Mouse (Mus musculus): ENCODE results near the gene Plekhm3.

Plekhm3 gene

DNA sequence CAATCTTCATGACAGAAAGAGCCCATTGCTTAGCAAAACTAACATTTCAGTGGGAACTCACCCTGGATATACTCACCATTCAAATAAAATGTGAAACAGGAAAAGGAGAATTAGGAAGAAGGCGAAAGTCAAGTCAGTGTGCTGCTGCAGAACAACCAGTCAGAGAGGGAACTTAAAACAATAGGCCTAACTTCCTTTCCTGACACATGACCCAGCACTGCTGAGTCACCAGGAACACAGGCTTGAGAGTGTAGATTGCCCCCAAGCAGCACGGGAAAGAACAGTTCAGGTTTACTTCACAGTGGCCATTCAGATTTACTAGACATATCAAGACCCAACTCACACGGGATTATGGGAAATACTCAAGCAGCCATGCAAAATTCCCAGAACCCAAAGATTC lies 80.3 kb downstream of the Plekhm3 start:
- no peak for DNase-seq (ENCODE audit: low spot score in 2 of 2)

DNA sequence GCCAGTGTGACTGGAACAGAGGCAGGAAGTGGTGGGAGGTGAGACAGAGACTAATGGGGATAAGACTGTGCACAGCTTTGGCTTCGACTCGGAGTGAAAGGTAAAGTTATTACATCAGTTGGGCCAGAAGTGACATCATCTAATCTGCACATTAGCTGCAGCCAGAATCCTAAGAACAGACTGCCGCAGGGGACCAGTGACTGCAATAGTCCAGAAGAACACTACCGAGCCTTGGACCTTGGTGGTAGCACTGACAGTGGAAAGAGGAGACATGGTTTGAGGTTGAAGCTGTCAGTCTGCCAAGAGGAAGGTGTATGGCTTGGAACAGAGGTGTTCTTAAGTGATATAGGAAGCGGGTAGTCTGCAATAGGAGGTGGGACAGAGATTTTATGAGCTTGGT lies 80.9 kb downstream of the Plekhm3 start:
- no peak for DNase-seq (ENCODE audit: low spot score in 2 of 2)

DNA sequence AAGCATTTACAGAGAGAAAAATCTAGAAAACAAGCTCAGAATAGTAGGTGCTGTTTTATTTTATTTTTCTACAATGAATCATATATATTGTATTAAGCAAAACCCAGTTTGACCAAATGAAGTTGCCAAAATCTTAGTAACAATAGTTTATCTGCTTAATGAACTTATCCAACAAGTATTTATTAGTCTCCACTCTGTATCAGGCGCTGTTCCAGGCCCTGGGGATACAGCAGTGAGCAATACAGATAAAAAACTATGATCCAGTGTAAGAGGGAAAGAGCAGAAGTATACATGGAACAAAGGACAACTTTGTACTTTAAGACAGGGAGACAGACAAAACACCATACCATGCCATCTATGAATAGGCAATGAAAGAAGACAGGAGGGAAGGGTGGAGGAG lies 81.5 kb downstream of the Plekhm3 start:
- DNase-seq (ENCODE audit: low spot score in 2 of 2): no peak

DNA sequence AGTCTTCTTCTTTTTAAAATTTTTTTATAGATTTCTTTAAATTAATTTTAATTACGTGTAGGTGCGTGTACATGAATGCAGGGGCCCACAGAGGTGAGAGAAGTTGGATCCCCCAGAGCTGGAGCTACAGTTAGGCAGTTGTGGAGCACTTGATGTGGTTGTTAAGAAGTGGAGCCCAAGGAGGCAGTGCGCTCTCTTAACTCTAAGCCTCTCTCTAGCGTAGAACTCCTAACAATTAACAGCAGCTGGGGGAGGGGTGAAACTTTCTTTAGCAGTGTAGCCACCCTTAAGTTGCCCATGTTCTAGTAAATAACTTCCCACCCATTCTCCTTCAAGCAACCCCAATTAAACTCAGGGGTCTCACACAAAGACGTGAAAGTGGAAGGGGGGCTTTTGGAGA lies 84.7 kb downstream of the Plekhm3 start:
- no peak for DNase-seq (ENCODE audit: low spot score in 2 of 2)

DNA sequence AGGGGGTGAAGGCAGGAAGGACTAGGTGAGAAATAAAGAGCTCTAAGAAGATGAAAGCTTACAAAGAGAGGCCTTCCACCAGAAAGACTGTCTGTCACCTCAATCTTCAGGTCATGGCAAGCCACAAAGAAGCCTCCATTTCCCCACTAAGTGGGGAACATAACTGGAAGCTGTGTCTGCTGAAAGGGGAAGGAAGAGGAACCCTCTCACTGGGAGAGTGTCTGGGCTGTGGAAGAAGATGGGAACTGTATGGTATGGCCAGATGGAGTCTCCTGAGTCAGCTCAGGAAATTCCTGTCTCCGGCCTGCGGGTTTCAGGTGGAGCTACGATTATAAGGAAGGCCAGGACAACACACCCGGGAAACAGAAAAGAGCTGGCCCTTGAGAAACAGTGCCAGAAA lies 88.9 kb downstream of the Plekhm3 start:
- DNase-seq (ENCODE audit: low spot score in 2 of 2): no peak

DNA sequence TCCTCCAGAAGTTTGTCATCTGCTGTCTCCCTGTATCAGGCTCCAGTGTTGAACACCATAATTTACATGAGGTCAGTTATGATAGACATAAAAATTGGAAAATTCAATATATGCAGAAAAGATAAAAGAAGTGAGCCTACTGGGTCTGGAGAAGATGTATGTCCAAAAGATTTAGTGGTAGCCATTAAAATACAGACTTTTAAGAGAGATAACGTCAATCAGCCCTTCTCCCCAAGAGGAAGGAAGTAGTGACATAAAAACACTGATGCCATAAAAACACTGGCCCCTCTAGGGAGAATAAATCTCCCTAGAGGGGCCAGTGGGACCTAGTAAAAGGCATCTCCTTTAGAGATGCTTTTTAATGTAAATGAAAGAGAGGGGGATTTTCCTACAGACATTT lies 90.5 kb downstream of the Plekhm3 start:
- DNase-seq (ENCODE audit: low spot score in 2 of 2): no peak

DNA sequence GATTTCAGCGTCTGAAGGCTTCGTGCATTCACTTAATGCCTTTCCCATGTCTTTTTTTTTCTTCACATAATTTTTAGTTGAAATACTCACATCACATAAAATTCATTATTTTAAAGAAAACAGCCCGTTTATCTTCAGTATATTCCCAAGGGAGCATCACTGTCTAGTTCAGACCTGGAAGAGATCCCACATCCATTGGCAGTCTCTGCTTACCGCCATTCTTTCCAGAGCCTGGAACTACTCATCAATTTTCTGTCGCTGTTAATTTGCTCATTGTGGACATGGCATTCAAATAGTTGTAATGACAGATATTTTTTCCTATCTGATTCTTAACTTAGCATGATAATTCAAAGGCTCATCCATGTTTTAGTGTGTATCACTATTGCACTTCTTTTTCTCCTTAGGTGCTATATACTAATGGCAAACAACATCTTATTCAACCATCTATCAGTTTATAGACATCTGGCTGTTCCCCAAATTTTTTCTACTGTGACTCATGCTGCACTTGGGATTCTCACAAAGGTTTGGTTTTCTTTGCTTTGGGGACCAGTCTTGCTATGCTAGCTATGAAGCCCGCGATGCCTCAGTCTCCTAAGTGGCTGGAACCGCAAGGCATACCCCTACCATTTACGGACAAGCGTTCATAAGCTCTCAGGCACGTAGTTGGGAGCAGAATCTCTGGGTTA lies 96.2 kb downstream of the Plekhm3 start:
- DNase-seq (ENCODE audit: low spot score in 2 of 2): no peak

DNA sequence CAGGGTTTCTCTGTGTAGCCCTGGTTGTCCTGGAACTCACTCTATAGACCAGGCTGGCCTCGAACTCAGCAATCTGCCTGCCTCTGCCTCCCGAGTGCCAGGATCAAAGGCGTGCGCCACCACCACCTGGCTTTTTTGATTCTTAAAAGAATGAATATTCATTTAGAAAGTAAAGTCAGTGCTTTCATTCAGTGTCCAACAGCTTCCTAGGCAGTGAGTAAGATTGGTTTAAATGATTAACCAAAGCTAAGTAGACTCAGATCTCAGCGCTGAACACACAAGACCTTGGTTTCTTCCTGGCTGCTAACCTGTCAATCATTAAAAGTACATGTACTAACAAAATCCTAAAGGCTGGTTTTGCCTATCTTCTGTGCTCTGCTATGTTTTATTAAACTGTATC lies 96.8 kb downstream of the Plekhm3 start:
- no peak for DNase-seq (ENCODE audit: low spot score in 2 of 2)

DNA sequence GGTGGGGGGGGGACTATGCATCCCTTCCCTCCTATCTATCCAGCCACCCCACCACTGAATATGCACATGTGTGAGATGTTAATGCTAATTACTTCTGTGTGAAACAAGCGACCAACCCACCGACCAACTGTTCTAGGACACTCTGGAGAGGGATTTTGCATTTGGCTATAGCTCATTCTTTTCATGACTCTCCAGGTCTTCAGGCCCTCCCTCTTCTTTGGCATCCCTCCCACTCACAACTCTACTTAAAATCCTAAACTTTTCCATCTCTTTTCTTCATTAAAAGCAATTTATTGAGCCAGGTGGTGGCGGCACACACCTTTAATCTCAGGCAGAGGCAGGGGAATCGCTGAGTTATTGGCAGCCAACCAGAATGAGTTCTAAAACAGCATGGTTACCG lies 101.8 kb downstream of the Plekhm3 start:
- DNase-seq (ENCODE audit: low spot score in 2 of 2): no peak

DNA sequence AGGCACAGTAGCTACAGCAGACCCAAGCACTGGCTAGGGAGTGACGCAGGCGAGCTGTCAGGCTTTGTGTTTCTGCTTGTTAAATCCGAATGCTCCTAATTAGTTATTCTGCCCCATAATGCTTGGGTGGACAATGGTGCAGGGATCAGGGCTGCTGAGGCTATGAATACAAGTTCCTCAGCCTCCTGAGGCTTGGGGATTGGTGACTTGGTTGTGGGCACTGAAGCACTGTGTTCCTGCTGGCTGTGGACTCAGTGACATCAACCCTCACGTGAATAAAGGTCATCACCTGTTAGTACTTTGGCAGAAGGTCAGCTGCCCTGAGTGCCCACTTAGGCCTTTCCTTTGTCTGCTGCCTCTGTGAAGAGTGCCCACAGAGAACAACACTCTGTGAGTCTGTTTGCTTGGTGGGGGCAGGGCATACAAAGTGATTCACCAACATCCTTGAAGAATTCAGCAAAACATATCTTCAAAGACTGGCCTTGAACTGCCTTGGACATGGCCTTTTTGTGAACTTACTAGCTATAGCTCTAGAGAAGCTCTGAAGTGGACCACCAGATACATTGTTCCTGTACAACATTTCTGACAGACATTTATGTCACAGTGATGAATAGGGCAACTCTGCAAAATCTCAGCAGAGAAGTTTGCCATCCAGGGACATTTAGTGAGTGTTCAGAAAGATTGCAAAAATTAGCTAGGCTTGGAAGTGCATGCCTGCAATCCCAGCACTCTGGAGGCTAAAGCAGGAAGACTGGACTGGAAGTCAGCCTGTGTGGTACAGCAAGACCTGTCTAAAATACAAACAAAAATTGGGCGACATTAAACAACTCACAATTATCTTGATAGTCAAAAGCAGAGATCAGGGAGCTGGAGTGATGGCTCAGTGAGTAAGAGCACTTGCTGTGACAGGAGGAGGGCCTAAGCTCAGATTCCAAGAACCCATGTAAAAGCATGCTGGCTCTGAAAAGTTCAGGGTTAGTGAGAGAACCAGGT lies 102.6 kb downstream of the Plekhm3 start:
- DNase-seq (ENCODE audit: low spot score in 2 of 2): no peak

DNA sequence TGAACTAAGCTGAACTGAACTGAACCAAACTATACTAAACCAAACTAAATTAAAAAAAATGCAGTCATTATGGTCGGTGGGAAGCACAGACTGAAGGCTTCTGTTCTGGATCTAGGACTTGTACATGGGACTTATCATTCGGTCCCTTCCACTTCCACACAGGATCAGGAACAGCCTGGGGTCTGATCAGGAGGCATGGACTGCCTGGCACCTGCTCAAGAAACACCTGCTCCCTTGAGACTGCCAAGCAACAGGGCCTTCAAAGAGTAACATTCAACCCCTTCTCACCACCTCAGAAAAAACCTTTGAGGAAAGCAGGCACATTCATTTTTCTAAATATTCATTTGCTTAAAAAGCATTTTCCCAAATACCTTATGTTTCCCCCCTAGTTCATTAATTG lies 103.4 kb downstream of the Plekhm3 start:
- DNase-seq (ENCODE audit: low spot score in 2 of 2): no peak

DNA sequence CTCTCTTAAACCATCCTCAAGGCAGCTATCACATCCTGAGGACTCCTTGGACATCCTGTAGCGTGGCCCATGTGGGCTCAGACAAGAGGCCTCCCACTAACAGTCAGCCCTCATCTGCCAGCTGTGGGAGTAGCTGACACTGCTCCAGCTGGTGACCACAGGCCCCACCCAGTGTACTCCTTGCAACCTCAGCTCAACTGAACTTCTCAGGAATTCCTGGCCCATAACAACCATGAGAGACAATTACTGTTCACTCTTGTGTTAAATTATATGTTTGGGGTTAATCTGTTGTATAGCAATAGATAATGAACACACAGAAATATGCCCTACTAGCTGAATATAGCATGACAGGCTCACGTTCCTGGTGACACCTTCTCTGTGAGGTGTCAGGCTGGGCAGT lies 104.4 kb downstream of the Plekhm3 start:
- DNase-seq (ENCODE audit: low spot score in 2 of 2): no peak

DNA sequence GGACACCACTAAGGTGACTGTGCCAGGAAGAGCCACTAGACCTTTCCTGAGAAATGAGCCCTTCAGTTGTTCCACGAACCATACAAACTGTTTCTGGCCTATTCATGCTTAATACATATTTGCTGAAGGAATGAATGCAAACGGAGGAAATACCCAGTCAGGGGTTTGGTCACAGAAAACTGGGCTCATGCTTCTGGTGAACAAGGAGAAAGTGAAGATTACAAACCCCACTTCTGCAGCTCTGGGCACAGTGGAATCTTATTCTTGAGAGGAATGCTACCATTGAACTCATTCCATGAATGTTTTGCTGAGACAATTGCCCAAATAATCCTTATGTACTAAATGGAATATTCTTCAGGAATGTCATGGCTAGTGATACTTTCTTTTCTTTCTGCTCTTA lies 106.3 kb downstream of the Plekhm3 start:
- DNase-seq (ENCODE audit: low spot score in 2 of 2): no peak

DNA sequence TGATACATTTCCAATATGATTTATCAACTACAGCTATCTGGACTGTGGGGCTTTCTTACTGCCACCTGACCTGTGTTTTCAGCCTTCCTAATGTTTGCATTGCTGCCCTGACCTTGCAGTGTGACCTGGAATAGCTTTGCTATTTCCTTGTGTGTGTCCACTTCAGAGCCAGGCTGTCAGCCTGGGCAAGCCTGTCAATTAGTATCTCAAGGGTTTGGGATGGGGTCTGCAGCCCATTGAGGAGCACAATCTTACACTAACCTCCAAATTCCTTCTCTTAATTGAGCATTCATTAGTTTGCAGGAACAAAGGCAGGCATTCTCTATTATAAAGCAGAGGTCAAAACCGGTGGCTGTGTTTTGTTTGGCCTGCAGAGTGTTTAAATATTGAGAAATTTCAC lies 107.6 kb downstream of the Plekhm3 start:
- no peak for DNase-seq (ENCODE audit: low spot score in 2 of 2)

DNA sequence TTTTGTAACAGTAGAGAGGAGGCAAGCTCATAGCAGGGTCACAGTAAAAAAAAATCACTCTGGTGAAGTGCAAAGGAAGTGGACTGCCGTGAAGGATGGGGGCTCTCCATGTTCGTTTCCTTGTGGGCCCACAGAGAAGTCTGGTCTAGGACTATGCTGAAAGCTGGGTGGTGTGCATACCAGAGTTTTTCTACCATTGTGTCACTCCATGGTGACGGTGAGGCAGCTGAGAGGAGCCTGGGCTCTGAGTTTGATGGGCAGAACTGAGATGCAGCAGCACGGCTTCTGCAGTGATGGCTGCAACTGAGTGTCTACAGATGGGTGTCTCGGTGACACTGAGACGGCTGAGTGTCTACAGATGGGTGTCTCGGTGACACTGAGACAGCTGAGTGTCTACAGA lies 108.5 kb downstream of the Plekhm3 start:
- DNase-seq (ENCODE audit: low spot score in 2 of 2): no peak

DNA sequence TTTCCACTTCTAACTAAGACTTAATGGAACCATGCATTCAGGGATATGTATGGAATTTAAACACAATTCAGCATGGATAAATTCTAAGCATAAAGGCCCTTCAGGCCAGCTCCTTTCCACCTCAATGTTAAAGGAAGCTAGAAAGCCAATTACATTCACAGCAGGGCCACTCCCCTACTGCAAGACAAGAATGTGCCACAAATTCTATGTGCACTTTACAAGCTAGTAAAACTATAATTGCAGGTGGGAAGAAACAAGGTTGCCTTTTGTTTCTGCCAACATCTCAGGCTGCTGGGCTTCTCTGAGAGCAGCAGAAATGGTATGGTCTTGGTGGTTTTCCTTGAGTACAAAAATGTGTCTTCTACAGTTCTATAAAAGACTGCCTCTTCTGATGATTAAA lies 109.1 kb downstream of the Plekhm3 start:
- DNase-seq (ENCODE audit: low spot score in 2 of 2): no peak

DNA sequence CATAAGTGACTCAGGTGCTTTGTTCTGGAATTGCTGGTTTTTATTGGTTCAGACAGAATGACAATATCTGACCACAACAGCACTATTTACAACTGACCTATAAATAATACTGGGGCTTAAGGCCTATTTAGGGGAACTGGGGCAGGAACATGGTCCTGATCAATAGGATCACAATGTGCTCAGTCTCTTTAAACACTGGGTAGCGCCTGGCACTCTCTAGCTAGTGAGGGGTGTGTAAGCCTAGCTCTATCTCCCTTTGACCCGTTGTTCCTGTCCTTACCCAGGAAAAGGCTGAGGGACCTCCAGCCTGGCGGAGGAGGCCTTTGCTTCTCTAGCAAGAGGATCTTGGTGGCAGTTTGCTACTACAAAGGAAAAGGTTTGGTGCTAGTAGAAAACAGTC lies 111.6 kb downstream of the Plekhm3 start:
- no peak for DNase-seq (ENCODE audit: low spot score in 2 of 2)

DNA sequence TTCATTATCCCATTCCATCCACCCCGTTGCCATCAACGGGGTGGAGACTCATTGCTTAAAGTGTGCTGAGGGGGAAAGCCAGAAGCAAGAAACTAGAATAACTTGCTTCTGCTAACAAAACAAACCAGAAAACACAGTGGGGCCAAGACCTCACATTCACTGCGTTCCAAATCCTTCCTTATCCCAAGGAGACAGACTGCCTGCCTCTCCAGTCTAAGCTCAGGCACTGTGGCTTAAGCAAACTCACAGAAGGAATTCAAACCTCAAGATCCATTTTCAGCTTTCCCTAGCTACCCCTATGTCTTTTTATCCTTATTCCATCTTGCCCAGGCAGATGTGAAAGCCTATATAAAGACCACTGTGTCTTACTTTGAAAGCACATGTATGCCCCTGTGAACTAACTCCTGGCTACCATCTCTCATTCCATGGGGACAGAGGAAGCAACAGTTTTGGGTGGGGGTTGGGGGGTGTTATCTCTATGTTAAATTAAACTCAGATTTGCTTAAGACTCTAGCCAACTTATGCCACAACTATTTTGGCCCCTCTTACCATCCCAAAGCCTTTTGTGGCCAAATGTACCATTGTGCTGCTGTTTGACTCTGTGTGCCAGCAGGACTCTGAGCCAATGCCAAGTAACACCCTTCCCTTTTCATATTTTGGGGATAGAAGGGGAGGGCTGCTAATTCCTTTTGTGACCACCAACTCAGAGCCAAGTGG lies 112.6 kb downstream of the Plekhm3 start:
- DNase-seq (ENCODE audit: low spot score in 2 of 2): no peak

DNA sequence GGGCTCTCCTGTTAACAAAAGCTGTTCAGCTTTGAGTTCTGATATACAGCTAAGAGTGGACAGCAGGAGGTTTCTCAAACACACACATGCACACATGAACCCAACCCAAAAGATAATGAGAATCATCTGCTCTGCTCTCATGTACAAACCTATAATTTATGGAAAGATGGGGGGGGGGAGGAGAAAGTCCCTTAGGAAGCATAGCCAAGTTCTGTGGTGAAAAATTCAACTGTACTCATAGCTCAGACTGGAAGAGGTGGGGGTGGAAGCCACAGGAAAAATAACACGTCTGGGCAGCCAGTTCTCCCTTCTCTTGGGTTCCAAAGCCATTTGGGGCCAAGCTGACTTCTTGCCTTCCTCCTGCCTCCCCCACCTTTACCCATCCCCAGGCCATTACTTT lies 115.7 kb downstream of the Plekhm3 start:
- DNase-seq (ENCODE audit: low spot score in 2 of 2): no peak

DNA sequence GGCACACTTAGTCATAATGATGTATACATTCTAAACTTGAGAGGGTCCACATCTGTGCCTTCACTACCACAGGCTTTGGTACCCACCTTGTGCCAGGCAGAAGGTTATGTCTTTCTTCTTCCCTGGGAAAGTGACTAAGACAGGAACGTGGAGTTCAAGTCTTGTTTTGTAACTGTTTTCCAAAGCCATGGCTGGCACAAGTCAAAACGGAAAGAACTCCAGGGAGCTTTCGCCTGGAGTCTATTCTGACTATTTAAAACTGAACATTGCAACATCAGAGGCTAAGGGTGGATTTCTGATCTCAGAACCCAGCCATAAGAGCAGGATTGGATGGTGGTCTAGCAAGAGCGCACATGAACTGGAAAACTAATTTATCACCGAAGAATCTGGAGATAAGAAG lies 120.0 kb downstream of the Plekhm3 start:
- DNase-seq (ENCODE audit: low spot score in 2 of 2): no peak

DNA sequence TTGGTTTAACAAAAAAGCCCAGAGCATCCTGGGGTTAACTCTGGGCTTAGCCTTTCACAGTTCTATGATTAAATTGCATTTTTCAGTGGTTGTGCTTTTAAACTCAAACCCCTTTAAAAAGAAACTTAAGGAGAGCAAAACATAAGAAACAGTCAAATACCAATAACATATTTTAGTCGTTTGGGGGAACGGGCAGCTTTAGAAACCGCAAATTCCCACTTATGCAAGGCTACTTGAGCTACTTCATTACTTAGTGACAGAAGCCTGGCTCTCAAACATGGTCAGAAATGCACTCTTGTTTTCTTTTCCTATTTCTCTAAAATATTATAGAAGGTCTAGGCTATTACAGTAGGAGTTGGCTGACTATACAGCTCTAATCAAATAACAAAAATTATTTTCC lies 120.5 kb downstream of the Plekhm3 start:
- no peak for DNase-seq (ENCODE audit: low spot score in 2 of 2)

DNA sequence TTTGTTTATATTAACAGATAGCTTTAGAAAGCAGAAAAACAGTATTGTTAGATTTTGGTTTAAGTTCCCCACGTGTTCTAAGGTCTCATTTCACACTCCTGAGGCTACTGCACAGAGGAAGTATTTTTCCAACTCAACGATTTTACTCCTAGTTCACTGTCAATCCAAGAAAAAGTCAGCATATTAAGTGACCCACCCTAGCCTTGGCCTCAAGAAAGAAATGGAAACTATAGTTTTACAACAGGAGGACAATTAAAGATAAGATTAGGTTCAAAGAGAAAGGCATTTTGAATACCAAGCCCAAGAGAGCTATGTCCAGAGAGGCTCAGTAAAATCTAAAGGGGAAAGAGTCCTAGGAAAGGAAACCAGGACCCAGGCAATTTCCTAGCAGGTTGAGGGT lies 125.1 kb downstream of the Plekhm3 start:
- no peak for DNase-seq (ENCODE audit: low spot score in 2 of 2)

DNA sequence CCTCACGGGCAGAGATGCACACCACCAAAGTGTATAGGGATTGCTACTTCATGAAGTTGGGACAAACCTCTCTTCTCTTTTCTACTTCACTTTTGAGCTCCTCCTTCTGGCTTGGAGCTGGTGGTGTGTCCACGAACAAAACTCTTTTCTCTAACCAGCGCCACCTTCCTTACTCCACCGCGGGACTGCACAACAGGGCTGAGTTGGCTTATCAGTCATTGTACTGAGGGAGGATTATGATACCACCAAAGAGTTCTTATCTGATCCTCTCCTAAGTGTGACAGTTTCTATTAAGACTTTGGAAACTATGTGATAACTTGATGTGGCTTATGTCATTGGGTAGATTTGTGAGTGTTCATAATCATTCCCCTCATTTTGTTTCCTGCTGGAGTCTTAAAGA lies 129.2 kb downstream of the Plekhm3 start:
- no peak for DNase-seq (ENCODE audit: low spot score in 2 of 2)

All from frontal cortex, postnatal 25 days (tissue).